Mouse (Mus musculus) granulocyte monocyte progenitor cell, adult 5-6 weeks (primary cell): ENCODE measurements around the gene Vmn2r104. TPM values are rescaled to one million over a fixed set of nuclear protein-coding genes. Genes with fewer than 3 reads are reported as not detected.

Source experiments
- ATAC-seq: replicated peaks from 2 replicates; pipeline ENCODE4 v1.8.0; 2016; ENCODE audit warnings: mild to moderate bottlenecking, moderate TSS enrichment, inconsistent platforms; ENCODE audit not compliant: poor library complexity, severe bottlenecking
- total RNA-seq, 2 experiments: library from RNA; stranded (forward) in 1 of 2; stranded (reverse) in 1 of 2; fragments of 200-712, 200-1000 nt in 1 of 2; fragments of >200 nt in 1 of 2; fragmentation: Nextera tagmentation in 1 of 2; gene quantifications; 2 replicates each; pipeline ENCODE4 v1.2.3; 2014 to 2017

The Vmn2r104 gene
- total RNA-seq (2014; fragmentation: Nextera tagmentation) (not detected in 2 replicates), total RNA-seq (2017) (not detected in 2 replicates)

- ATAC-seq, result no peak
These were observed at the start of gene Vmn2r104 for GRCm38 (mm10) chr17:20048236-20048635. TSS of gene Vmn2r104 (minus strand) at chr17:20048336.

GRCm38 (mm10) chr17:20074090-20074489 is 26.0 kb upstream of the Vmn2r104 start:
- no peak for ATAC-seq

GRCm38 (mm10) chr17:20071656-20072396 is 23.7 kb upstream of the Vmn2r104 start:
- no peak for ATAC-seq

Other genes starting within 250 kb of the Vmn2r104 start
- gene Fpr-rs7, start 65.9 kb upstream of the Vmn2r104 start, total RNA-seq (2014; fragmentation: Nextera tagmentation), result not detected in 2 replicates
- gene Fpr-rs7, start 65.9 kb upstream of the Vmn2r104 start, total RNA-seq (2017), result not detected in 2 replicates
- not detected in 2 replicates for gene Fpr-rs6, start 134.8 kb upstream of the Vmn2r104 start, total RNA-seq (2014; fragmentation: Nextera tagmentation)
- gene Fpr-rs6, start 134.8 kb upstream of the Vmn2r104 start, total RNA-seq (2017), result not detected in 2 replicates
- not detected in 2 replicates for gene Vmn2r105, start 186.7 kb upstream of the Vmn2r104 start, total RNA-seq (2014; fragmentation: Nextera tagmentation)
- gene Vmn2r105, start 186.7 kb upstream of the Vmn2r104 start, total RNA-seq (2017), result not detected in 2 replicates
- gene Vmn2r106, start 237.2 kb upstream of the Vmn2r104 start, total RNA-seq (2014; fragmentation: Nextera tagmentation), result not detected in 2 replicates
- gene Vmn2r106, start 237.2 kb upstream of the Vmn2r104 start, total RNA-seq (2017), result not detected in 2 replicates